Mouse (Mus musculus) right cerebral cortex, postnatal 36 days (tissue): ENCODE data around the gene Chd5.

Source experiments
- DNase-seq, 2 experiments: peaks; one replicate each; pipeline ENCODE4 v3.0.0; 2022; ENCODE audit warnings: low spot score in 2 of 2, mixed read lengths in 1 of 2

Gene Chd5

GRCm38 (mm10) chr4:152338419-152339292, at the start of gene Chd5:
Gene Chd5, plus strand, starts transcription at chr4:152338651.
- peak; percentile 65 to 69 for DNase-seq

DNA sequence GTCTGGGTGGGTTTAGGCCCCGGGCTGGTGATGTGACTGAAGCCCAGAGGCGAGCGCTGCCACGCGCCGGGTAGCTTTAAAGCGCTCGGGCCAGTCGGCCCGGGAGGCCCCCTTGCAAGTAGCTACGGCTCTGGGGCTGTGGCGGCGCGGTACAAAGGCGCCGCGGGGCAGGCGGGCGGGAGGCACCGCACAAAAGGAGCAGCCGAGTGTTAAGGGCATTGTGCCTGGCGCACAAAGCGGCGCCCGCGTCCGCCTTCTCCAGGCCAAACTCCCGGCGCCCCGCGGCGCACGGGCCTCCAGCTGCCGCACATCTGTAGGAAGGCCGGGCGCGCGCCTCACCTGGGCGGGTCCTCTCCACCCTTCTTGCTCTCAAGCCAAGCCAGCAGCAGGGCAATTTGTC, 48.1 kb upstream of the Chd5 start:
- DNase-seq, result no peak

DNA sequence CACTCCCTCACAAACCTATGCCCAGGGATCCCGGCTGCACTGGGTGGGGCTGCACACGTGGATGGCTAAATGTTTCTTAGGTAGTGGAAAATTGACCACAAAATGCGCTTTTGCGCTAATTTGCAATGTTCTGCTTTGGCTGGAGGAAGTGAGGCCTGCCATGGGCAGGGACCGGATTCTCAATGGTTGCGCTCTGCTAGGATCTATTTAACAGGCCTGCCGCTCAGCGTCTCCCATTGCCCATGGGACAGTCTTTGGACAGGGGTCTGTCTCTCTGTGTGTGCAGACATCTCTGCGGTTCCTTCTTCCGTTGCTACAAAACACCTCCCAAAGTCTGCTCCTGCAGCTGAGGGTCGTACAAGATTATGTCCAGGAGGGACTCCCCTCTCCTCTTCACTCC, 47.5 kb upstream of the Chd5 start:
- no peak for DNase-seq

GRCm38 (mm10) chr4:152291562-152291961, 46.9 kb upstream of the Chd5 start, which contains the start of gene Hes3:
Gene Hes3, minus strand, starts transcription at chr4:152291662.
- no peak for DNase-seq

GRCm38 (mm10) chr4:152292102-152292765, 46.2 kb upstream of the Chd5 start:
- no peak for DNase-seq

- no peak for DNase-seq
Observed at GRCm38 (mm10) chr4:152294188-152294929, 44.1 kb upstream of the Chd5 start.

GRCm38 (mm10) chr4:152295916-152296315, 42.5 kb upstream of the Chd5 start:
- no peak for DNase-seq

DNA sequence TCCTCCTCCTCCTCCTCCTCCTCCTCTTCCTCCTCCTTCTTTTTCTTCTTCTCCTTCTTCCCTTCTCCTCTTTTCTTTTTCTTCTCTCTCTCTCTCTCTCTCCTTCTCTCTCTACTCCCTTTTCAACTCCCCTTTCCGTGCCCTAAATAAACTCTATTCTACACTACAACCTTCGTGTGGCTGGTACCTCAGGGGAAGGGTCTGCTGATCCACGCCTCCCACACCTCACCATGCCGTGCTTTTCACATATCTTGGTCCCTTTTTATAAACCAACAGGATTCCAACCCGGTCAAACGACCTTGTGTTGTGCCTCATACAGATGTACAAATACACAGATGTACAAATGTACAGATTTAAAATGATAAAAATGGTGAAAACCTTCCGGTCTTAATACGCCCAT, 42.1 kb upstream of the Chd5 start:
- no peak for DNase-seq

- peak; percentile 97 to 98 for DNase-seq
Observed at GRCm38 (mm10) chr4:152296874-152297861, 41.3 kb upstream of the Chd5 start, which contains the start of gene Icmt. Gene Icmt, plus strand, starts transcription at chr4:152297227.

GRCm38 (mm10) chr4:152298836-152299235, 39.6 kb upstream of the Chd5 start:
- DNase-seq, result no peak

GRCm38 (mm10) chr4:152300375-152300774, 38.1 kb upstream of the Chd5 start:
- no peak for DNase-seq

GRCm38 (mm10) chr4:152302012-152302411, 36.4 kb upstream of the Chd5 start:
- no peak for DNase-seq

DNA sequence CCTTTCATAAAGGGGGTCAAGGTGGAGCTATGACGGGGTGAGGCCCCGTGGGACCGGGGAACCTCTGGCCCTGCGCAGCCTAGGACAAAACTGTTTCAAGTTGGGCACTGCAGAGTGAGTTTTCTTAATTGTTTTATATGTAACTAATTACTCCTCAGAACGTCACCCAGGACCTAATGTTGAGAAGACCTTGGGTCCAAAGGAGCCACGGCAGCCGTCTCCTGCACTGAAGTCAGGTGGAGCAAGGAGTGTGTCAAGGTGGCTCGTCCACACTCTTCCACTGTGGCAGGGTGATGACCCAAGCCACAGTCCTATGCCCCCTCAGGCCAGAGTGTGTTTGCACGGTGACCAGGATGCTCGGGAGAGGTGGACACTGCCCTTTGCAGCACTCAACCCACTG, 35.3 kb upstream of the Chd5 start:
- no peak for DNase-seq

GRCm38 (mm10) chr4:152304685-152305084, 33.8 kb upstream of the Chd5 start:
- DNase-seq, result no peak

GRCm38 (mm10) chr4:152305991-152306390, 32.5 kb upstream of the Chd5 start:
- DNase-seq, result no peak

DNA sequence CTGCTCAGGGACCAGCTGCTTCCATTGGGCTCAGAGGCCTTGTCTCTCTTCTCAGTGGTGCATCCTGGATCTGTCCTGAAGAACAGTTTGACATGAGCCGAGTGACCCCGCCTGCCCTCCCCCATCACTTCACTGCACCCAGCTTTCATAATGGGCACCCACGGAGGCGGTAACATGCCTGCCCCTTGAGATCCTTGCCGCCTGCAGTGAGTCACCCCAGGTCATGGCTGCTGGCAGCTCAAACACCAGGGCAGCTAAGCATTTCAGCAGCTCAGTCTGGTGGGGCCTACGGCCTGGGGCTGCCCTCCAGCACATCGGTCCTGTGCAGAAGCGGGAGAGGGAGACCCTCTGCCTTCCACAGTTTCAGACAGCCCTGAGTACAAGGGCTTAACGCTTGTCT, 30.9 kb upstream of the Chd5 start:
- DNase-seq, result no peak

DNA sequence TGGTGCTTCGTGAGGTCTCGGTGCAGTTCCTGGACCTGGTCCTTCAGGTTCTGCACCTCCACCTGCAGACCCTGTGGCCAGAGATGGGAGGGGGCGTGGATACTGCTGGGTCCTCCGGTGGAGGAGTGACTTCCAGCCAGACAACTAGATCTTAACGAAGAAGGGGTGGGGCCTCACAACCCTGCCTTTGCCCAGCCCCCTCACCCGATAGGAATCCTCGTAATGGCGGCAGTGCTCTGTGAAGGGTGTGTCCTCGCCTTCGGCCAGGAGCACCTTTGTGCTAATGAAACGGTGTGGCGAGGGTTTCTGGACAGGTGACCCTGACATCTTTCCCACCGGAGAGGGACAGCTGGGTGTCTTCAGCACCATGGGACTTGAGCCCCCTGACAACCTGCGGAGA, 26.3 kb upstream of the Chd5 start:
- no peak for DNase-seq

DNA sequence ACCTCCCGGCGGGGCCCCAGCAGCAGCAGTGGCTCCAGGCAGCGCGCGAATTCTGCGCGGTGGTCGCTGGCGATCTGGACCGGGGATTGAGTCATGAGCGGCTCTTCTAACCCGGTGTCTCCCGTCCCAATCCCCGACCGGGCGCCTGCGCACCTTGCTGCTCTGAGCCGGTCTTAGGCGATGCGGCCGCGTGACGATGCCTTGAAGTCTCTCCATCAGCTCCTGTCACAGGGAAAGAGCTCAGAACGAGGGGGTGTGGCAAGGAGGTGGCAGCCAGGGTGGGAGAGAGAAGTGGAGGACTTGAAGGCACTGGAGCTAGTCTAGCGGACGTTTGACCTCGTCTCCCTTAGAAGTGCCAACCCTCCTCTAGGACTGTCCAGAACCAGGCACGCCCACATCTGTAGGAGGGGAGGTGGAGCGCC, 25.2 kb upstream of the Chd5 start:
- peak in 1 of 2 experiments; percentile 20 for DNase-seq

DNA sequence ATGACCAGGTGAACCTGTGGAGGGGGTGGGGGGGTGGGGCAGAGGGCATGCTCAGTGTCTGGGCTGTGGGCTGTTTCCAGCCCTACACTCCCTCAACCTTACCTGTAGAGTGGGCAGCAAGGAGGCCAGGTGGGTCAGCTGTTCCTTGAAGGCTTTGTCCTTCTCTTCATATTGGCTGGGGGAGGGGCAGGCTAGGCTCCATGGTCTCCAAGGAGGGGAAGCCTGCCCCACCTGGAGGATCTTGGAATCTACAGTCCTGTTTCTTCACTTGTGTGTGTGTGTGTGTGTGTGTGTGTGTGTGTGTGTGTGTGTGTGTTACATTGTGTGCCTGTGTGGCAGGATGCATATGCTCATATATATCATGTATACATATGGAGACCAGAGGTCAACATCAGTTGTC, 24.5 kb upstream of the Chd5 start:
- no peak for DNase-seq

DNA sequence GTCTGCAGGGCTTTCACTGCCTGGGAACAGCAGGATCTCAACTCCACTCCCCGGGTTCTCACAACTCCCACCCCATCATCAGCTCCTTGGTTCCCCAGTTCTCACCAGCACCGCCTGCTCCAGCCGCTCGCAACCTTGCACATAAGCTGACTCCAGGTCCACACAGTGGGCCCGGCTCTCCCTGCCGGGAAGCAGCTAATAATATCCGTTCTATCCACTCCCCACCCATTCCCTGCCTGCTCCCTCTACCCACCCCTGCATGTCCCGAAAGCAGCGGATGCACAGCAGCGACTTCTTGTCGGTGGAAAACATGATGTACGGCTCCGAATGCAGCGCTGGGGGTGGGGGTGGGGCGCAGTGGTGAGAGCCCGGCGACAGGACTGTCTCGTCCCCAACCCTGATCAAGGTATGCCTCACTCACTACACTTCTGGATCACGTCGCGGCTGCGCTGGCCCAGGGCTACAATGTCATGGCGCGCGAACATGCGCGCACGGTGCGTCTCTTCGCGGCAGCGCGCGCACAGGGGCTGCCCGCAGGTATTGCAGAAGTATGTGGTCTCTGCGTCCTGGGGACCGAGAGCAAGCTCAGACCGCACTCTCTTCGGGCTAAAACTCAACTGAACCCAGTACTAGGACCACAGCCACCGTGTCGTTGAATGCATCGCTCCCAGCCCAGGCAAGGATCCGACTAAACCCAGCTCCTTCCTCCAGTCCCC, 22.8 kb upstream of the Chd5 start:
- DNase-seq, result no peak
